Mouse (Mus musculus): ENCODE data around the gene Camsap1. TPM values are rescaled to one million over a fixed set of nuclear protein-coding genes. Genes with fewer than 3 reads are reported as not detected.

Camsap1 gene
- polyA plus RNA-seq, 1 experiment from 2014 or later = 75.9 TPM

GRCm38 (mm10) chr2:25914821-25915220 lies 68.3 kb downstream of the Camsap1 start:
- Histone ChIP-seq H3K4me1 (peaks cover 1% of the 10 kb centered on the region; the same call in 1 of the 2 replicates), H3K9ac (replicated peaks) (no peak overlapping the region), H3K27me3 (no peaks in the 10 kb centered on the region), H3K4me2 (replicated peaks) (no peak overlapping the region), H3K27ac (replicated peaks) (no peak overlapping the region), H3K4me3 (no peak overlapping the region), H3K36me3 (no peaks in the 10 kb centered on the region), H3K9me3 (no peaks in the 10 kb centered on the region)
- 87% methylated on average over 5 of the region's 5 CpGs for WGBS
- no peak for ATAC-seq (replicated peaks)

DNA sequence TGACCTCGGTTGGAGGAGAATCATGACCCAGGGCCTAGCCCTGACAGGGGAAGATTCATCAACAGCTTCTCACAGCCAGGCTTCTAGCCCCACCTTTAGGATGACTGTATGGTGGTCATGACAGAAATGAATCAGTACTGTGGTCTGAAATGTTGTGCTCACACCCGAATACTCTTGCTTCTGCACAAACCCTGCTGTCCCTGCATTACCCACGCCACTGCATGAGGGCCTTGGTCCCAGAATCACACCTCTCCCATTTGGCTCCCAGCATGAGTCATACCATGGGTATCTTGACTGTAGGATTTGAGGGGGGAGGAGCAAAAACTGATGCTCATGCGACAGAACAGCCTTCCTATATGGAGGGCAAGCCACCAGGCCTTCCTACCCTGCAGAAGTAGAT lies 68.9 kb downstream of the Camsap1 start:
- no peaks in the 10 kb centered on the region for H3K27me3 ChIP-seq
- H3K27ac ChIP-seq (replicated peaks) = no peak overlapping the region
- H3K9me3 ChIP-seq = no peaks in the 10 kb centered on the region
- ATAC-seq (replicated peaks) = no peak
- H3K9ac ChIP-seq (replicated peaks) = no peak overlapping the region
- H3K36me3 ChIP-seq = no peaks in the 10 kb centered on the region
- no peak overlapping the region for H3K4me2 ChIP-seq (replicated peaks)
- no peak overlapping the region for H3K4me3 ChIP-seq
- no peaks in the 10 kb centered on the region for H3K4me1 ChIP-seq
- WGBS = 82% methylated on average over 4 of the region's 4 CpGs

GRCm38 (mm10) chr2:25913247-25913646 lies 69.8 kb downstream of the Camsap1 start:
- ATAC-seq (replicated peaks) = no peak
- Histone ChIP-seq H3K4me3 (no peak overlapping the region), H3K4me2 (replicated peaks) (no peak overlapping the region), H3K9ac (replicated peaks) (no peak overlapping the region), H3K9me3 (no peaks in the 10 kb centered on the region), H3K27me3 (no peaks in the 10 kb centered on the region), H3K36me3 (no peaks in the 10 kb centered on the region), H3K27ac (replicated peaks) (no peak overlapping the region), H3K4me1 (no peaks in the 10 kb centered on the region)
- 45% methylated on average over 2 of the region's 2 CpGs for WGBS

DNA sequence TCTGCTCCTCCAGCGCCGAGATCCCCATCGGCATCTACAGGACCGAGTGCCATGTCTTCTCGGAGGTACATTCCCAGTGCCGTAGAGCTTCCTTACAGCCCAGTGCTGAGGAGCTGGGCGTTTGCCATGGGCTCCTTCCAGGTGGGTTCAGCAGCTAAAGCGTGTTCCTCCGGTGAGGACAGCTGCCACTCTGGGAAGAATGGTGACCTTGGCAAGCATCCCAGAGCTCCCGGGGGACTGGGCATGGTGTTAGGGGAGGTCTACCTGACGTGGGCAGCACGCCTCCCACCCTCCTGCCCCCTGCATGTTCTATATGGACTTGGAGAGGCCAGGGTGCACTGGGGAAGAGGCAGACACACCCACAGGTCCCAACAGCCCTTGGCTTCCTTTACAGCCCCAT lies 73.2 kb downstream of the Camsap1 start:
- no peak for ATAC-seq (replicated peaks)
- Histone ChIP-seq H3K27me3 (no peaks in the 10 kb centered on the region), H3K9me3 (no peaks in the 10 kb centered on the region), H3K36me3 (no peaks in the 10 kb centered on the region), H3K4me2 (replicated peaks) (no peak overlapping the region), H3K4me1 (no peaks in the 10 kb centered on the region), H3K9ac (replicated peaks) (no peak overlapping the region), H3K4me3 (no peak overlapping the region), H3K27ac (replicated peaks) (no peak overlapping the region)
- WGBS = 77% methylated on average over 12 of the region's 12 CpGs

- 84% methylated on average over 9 of the region's 9 CpGs for WGBS
- no peak for ATAC-seq (replicated peaks)
- H3K27me3 ChIP-seq = no peaks in the 10 kb centered on the region
- no peak overlapping the region for H3K27ac ChIP-seq (replicated peaks)
- H3K9ac ChIP-seq (replicated peaks) = no peak overlapping the region
- no peaks in the 10 kb centered on the region for H3K36me3 ChIP-seq
- no peaks in the 10 kb centered on the region for H3K9me3 ChIP-seq
- H3K4me2 ChIP-seq (replicated peaks) = no peak overlapping the region
- H3K4me1 ChIP-seq = no peaks in the 10 kb centered on the region
- no peak overlapping the region for H3K4me3 ChIP-seq
Measured at GRCm38 (mm10) chr2:25898970-25899369, 84.1 kb downstream of the Camsap1 start.

DNA sequence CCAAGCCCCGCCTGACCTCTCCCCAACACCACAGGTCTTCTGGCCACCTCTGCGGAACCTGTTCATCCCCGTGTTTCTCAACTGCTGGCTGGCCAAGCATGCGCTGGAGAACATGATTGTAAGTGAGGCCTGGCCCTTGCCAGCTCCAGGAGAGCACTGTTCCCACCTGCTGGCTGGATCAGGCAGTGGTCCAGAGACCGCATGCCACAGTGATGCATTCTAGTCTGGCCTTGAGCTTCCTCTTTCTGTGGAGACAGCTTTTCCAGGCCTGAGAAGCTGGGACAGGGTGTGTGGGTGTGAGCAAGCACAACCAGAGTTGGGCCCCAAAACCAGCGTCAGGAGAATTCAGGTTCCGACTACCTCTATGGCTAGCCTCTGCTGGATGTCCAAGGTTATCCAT lies 90.6 kb downstream of the Camsap1 start:
- WGBS = 90% methylated on average over 7 of the region's 7 CpGs
- Histone ChIP-seq H3K36me3 (no peaks in the 10 kb centered on the region), H3K4me2 (replicated peaks) (no peak overlapping the region), H3K9me3 (no peaks in the 10 kb centered on the region), H3K4me3 (no peak overlapping the region), H3K27ac (replicated peaks) (no peak overlapping the region), H3K9ac (replicated peaks) (no peak overlapping the region), H3K4me1 (no peaks in the 10 kb centered on the region), H3K27me3 (no peaks in the 10 kb centered on the region)
- ATAC-seq (replicated peaks) = no peak

- H3K4me3 ChIP-seq = no peak overlapping the region
- no peaks in the 10 kb centered on the region for H3K4me1 ChIP-seq
- no peak overlapping the region for H3K27ac ChIP-seq (replicated peaks)
- no peaks in the 10 kb centered on the region for H3K36me3 ChIP-seq
- H3K9me3 ChIP-seq = no peaks in the 10 kb centered on the region
- H3K27me3 ChIP-seq = no peaks in the 10 kb centered on the region
- no peak overlapping the region for H3K4me2 ChIP-seq (replicated peaks)
- H3K9ac ChIP-seq (replicated peaks) = no peak overlapping the region
- ATAC-seq (replicated peaks) = no peak
- WGBS = 58% methylated on average over 5 of the region's 5 CpGs
Measured at GRCm38 (mm10) chr2:25888144-25888543, 94.9 kb downstream of the Camsap1 start.

- no peak for ATAC-seq (replicated peaks)
- H3K36me3 ChIP-seq = no peaks in the 10 kb centered on the region
- no peaks in the 10 kb centered on the region for H3K4me1 ChIP-seq
- no peaks in the 10 kb centered on the region for H3K9me3 ChIP-seq
- 76% methylated on average over 8 of the region's 8 CpGs for WGBS
- no peak overlapping the region for H3K27ac ChIP-seq (replicated peaks)
- H3K9ac ChIP-seq (replicated peaks) = no peak overlapping the region
- H3K4me3 ChIP-seq = no peak overlapping the region
- no peaks in the 10 kb centered on the region for H3K27me3 ChIP-seq
- no peak overlapping the region for H3K4me2 ChIP-seq (replicated peaks)
Measured at GRCm38 (mm10) chr2:25887226-25887625, 95.9 kb downstream of the Camsap1 start.

- no peaks in the 10 kb centered on the region for H3K4me1 ChIP-seq
- 77% methylated on average over 3 of the region's 3 CpGs for WGBS
- H3K9me3 ChIP-seq = no peaks in the 10 kb centered on the region
- no peak overlapping the region for H3K27ac ChIP-seq (replicated peaks)
- H3K27me3 ChIP-seq = no peaks in the 10 kb centered on the region
- no peak overlapping the region for H3K9ac ChIP-seq (replicated peaks)
- no peaks in the 10 kb centered on the region for H3K36me3 ChIP-seq
- H3K4me2 ChIP-seq (replicated peaks) = no peak overlapping the region
- ATAC-seq (replicated peaks) = no peak
- no peak overlapping the region for H3K4me3 ChIP-seq
Measured at GRCm38 (mm10) chr2:25884756-25885155, 98.3 kb downstream of the Camsap1 start.

GRCm38 (mm10) chr2:25882276-25882675 lies 100.8 kb downstream of the Camsap1 start:
- Histone ChIP-seq H3K27me3 (peaks cover 8% of the 10 kb centered on the region; the same call in 1 of the 2 replicates), H3K27ac (replicated peaks) (no peak overlapping the region), H3K4me2 (replicated peaks) (no peak overlapping the region), H3K36me3 (no peaks in the 10 kb centered on the region), H3K4me3 (no peak overlapping the region), H3K9me3 (no peaks in the 10 kb centered on the region), H3K9ac (replicated peaks) (no peak overlapping the region), H3K4me1 (peaks cover 7% of the 10 kb centered on the region)
- ATAC-seq (replicated peaks) = no peak
- WGBS = 60% methylated on average over 1 of the region's 1 CpGs

DNA sequence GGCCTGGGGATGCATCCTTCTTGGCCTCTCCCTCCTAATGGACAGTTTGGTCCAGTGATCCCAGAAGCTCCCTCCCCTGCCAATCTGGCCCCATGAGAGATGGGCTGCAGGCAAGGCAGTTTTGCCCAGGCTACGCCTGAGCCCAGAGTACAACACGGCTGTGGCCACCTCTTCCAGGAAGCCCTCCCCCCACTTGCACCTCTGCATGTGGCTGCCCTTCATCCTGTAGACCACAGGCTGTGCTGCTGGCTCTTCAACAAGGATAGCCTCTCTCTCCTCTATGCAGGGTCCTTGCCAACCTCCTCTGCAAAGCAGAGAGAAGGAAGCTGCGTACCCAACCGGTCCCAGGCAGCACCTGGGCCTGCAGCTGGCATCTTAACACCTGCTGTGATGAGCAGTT lies 104.0 kb downstream of the Camsap1 start:
- 81% methylated on average over 4 of the region's 4 CpGs for WGBS
- no peak overlapping the region for H3K4me3 ChIP-seq
- no peaks in the 10 kb centered on the region for H3K36me3 ChIP-seq
- no peak overlapping the region for H3K4me2 ChIP-seq (replicated peaks)
- H3K4me1 ChIP-seq = peaks cover 8% of the 10 kb centered on the region
- no peak overlapping the region for H3K9ac ChIP-seq (replicated peaks)
- H3K9me3 ChIP-seq = no peaks in the 10 kb centered on the region
- H3K27ac ChIP-seq (replicated peaks) = no peak overlapping the region
- ATAC-seq (replicated peaks) = no peak
- H3K27me3 ChIP-seq = peaks cover 8% of the 10 kb centered on the region; the same call in 1 of the 2 replicates

DNA sequence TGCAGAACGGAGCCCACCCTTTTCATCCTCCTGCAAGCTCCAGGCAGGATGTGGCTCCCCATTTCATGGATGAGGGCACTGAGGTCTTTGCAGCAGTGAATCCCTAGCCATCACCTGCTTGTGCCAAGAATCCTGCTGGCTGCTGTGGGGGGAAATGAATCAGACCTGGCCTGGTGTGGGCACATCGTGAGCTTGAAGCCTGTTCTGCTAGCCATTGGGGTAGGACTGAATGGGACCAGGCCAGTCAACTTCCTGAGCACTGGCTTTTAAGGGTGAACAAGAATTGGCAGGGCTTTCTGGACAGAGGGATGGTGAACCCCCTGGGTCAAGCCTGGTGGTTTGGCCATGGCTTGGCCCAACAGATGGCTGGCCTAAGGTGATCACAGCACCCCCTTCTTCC lies 104.6 kb downstream of the Camsap1 start:
- H3K4me1 ChIP-seq = peaks cover 8% of the 10 kb centered on the region
- peak overlapping the region; percentile 58; the same call in 1 of the 2 replicates for H3K9ac ChIP-seq (replicated peaks)
- no peaks in the 10 kb centered on the region for H3K9me3 ChIP-seq
- peak overlapping the region; percentile 83 for H3K4me2 ChIP-seq (replicated peaks)
- 74% methylated on average over 2 of the region's 2 CpGs for WGBS
- peak overlapping the region; percentile 54 for H3K4me3 ChIP-seq
- H3K27ac ChIP-seq (replicated peaks) = no peak overlapping the region
- no peak for ATAC-seq (replicated peaks)
- H3K27me3 ChIP-seq = peaks cover 8% of the 10 kb centered on the region; the same call in 1 of the 2 replicates
- no peaks in the 10 kb centered on the region for H3K36me3 ChIP-seq

GRCm38 (mm10) chr2:25877736-25878268 lies 105.3 kb downstream of the Camsap1 start:
- 3% methylated on average over 49 of the region's 49 CpGs for WGBS
- peaks cover 8% of the 10 kb centered on the region; the same call in 1 of the 2 replicates for H3K27me3 ChIP-seq
- no peaks in the 10 kb centered on the region for H3K36me3 ChIP-seq
- H3K9me3 ChIP-seq = no peaks in the 10 kb centered on the region
- peak overlapping the region; percentile 83 for H3K4me2 ChIP-seq (replicated peaks)
- no peak overlapping the region for H3K27ac ChIP-seq (replicated peaks)
- peak overlapping the region; percentile 58 for H3K9ac ChIP-seq (replicated peaks)
- peak; percentile 66 for ATAC-seq (replicated peaks)
- H3K4me1 ChIP-seq = peaks cover 8% of the 10 kb centered on the region
- peak overlapping the region; percentile 54 for H3K4me3 ChIP-seq

Measured in forebrain, embryonic 15.5 days (tissue).